Mouse (Mus musculus) telencephalon, adult 2 months (tissue): ENCODE data around the gene Def8.

Source experiments
- DNase-seq: peaks from one replicate; pipeline ENCODE4 v3.0.0-alpha.2; 2011; ENCODE audit warnings: low read depth, low spot score

Def8 gene

DNA sequence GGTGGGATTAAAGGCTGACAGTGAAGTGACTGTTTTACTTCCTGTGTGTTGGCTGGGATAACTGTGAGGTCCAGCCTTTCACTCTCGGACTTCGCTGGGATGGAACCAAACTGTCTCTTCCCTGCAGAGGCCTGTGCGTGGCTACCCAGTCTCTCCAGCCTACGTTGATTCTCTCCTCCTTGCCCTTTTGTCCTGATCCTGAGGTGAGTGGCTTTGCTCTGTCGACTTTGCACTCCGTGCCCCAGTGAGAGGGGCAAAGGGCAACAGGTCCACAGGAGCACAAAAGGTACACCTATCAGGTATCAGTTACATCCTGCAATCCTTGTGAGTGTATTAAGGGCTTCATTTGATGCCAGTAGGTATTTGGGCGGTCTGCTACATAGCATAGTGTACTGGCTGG, at the start of gene Def8:
Def8 (plus strand) TSS at position 87 of the 400 bp plus-strand sequence.
- DNase-seq: no peak

DNA sequence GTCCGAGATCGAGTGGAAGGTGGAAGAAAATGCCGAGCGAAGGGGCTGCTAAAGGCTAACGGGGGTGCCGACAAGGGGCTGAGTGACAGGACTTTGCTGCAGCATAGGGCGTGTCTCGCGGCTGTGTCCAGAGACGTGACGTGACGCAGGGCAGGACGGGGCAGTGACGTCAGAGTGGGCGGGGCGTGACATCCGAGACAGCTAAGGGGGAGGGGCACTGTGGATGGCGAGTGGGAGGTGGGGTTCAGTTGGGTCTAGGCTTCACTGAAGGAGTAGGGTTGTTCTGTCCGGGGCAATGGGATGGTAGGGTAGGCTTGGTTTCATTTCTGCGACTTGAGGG, 49.1 kb upstream of the Def8 start:
- DNase-seq: peak; percentile 66

DNA sequence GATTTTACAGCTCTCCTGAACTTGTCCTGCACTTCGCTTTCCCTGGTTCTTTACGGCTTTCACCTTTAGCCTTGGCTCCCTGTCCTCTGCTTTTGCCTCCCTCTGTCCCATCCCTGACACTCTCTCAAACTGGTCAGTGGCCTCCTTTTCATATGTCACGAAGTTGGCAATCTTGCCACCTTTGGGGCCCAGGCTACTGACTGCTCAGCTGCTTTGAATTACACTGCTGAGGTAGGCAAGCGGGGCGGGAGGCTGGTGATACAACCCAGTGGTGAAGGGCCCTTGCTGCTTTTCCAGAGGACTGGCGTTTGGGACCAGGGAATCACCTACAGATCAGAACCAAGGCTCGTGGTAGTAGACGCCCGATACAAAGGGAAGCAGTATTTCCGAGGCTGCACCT, 47.6 kb upstream of the Def8 start:
- no peak for DNase-seq

DNA sequence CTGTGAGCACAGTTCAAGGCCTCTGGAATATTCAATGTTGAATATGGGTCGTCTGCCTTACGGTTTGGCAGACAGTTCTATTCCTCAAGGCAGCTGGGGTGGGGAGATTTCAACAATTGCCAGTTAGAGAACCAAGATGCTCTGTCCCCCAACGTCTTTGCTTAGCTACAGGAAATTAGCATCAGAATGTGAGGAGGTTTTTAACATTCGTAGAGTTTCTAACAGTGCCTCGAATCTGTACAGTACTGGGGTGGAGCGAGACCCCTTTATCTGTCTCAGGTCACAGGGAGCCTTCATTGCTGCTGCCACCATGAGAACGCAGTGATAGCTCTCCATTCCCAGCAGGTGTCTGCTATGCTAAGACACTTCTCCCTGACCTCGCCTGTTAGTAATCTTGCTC, 47.2 kb upstream of the Def8 start:
- DNase-seq: no peak

DNA sequence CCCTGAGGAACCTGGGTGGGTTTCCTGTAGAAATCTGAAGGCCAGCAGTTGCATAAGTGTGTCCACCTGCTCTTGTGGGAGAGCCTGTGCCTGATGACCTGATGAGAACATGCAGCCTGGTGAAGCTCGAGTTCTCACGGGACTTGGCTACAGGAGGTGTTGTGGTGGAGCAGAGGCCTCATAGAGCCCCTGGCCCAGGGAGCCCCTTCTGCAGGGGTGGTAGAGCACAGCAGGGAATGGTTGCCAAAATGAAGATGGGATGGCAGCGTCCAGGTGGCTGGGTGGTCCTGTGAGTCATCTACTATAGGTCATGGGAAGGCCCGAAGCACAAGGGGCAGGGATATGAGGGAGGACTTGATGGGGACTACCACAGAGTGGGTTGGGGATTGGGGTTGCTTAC, 41.6 kb upstream of the Def8 start:
- no peak for DNase-seq

DNA sequence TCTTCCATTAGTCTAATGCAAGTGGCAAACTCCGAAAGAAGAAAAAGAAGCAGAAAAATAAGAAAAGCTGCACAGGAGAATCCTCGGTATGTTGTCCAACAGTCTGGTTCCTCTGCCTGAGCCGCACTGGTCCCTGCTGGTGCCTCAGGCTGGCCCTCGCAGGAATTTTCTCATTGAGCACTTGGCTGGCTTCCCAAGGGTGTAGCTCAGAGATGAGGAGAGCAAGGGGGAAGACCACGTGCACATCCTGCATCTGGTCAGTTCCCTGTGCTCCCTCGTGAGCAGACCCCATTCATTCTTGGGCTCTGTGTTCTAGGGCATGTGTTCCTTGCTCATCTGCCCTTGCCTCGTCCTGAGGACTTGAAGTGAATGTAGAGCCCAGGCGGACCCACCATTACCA, 40.8 kb upstream of the Def8 start:
- no peak for DNase-seq

DNA sequence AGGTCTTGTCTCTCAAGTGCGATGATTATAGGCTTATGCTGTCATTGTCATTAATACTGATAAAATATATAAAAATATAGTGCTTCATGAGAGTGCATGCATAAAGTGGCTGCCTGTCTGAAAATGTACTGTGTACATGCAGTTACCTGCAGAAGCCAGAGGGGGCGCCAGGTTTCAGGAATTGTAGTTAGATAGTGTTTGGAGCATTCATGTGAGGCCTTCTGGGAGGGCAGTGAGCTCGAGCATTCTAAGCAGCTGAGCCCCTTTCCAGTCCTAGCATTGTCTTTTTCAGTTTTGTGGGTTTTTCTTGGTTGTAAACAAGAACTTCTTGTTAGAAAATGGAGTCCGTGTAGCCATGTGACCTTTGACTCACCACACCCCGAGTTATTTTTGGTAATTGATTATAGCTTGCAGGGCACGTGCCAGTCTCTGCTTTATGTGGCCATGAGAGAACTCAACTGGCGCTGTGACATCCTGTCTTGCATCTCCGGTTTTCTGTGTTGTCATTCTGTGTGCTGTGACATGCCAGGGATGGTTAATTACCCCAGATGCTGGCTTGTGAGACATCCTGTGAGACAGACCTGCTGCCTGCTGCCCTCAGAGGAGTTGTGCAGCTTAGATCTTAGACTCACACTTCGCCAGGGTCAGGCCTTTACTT, 38.3 kb upstream of the Def8 start:
- DNase-seq: no peak

DNA sequence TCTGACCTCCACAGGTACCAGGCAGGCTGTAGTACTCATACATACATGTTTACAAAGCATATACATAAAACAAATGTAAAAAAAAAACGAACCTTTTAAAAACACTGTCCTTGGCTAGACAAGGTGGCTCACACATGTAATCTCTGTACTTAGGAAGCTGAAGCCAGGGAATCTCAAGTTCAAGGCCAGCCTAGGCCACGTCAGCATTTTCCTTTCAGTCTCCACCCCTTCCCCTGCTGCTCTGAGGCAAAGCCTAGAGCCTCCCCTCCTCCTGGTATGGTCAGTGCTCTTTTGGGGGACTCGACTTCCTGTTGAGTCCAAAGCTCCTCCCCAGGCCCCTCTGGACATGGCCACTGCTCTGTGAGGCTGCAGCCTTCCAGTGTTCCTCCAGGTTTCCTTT, 36.3 kb upstream of the Def8 start:
- no peak for DNase-seq

DNA sequence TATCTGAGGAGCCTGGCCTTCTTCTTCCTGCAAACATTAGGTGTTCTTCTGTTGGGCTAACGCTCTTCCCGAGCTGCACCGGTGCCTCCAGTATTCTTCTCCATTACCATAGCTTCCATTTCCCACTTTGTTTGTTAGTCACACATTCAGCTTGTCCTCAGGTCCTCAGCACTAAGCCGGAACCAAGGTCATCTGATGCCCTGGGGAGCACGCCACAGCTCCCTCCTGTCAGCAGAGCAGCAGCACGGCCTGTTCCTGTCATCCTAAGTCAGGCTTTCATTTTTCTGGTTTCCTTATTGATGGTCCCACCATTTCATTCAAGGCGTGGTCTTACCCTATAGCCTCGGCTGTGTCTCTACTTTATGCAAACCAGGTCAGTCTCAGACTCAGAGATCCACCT, 35.5 kb upstream of the Def8 start:
- no peak for DNase-seq

DNA sequence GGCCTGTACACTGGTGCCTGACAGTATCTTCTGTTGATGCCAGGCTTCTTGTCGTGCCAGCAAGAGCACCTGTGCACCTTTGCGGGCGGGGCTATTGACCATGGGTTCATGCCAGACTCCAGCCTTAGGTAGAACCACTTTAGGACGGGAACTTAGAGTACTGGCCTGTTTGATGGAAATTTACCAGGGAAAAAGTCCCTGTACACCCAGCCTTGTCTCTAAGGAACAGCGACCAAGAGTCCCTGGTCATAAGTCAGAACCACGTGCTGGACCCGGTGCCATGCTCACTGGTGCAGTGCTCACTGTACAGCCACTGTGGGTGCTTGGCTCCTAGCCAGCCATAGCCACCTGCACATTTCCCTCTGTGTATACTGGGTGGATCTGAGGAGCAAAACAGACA, 34.3 kb upstream of the Def8 start:
- no peak for DNase-seq

DNA sequence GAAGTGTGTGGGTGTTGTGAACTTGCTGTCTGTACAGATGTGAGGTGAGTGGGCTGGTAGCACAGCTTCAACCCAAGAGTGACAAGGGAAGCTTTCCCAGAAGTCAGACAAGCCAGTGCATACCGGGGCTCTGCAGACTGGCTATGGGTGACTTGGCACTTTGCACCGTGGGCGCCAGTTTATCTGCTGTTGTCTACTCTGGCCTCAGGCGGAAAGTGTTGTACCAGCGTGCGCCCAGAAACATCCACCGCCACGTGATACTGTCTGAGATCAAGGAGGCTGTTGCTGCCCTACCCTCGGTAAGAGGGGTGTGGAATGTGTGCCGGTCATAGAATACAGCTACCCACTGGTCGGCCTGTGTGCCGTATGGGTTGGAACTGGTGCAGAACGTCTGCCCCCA, 25.0 kb upstream of the Def8 start:
- DNase-seq: no peak

DNA sequence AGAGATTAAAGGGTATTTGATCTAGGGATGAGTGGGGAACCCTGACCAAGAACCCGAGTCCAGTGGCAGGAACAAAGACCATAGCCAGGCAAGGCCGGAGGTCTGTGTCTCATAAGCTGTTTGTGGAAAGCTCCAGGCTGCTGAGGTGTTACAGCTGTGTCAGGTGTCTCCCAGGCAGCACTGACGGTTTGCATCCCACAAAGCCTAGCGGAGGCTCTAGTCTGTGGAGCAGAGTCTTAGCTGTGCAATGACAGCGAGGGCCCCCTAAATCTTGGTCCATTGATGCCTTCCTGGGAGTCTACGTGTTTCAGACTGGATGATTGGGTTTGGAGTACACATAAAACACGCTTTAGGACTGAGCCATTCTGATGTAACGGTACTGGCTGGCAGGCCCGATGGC, 21.4 kb upstream of the Def8 start:
- DNase-seq: no peak

DNA sequence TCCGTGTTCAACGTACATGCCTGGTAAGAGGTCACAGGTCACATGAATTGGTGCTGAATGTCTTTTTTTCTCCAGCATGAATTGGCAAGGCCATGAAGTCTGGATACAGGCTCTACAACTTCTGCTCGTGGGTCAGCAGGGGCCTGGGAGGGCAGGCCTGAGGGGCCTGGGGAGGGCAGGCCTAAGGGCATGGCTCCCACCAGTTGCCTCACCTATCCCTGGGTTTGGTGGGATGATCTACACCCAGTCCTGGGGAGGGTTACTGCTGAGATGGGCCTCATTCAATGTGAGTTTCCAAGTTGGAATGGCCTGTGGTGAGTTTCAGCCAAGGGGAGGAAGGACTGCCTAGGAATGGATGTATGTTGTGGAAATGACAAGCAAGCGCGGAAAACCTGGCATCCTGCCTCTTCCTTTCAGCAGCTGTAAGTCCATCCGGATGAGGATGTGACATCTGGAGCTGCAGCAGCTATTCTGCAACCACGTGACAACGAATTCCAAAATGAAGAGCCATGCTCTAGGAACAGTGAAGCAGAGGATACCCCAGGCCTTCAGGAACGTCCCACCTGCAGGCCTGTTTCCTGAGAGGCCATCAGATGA, 20.5 kb upstream of the Def8 start:
- no peak for DNase-seq

DNA sequence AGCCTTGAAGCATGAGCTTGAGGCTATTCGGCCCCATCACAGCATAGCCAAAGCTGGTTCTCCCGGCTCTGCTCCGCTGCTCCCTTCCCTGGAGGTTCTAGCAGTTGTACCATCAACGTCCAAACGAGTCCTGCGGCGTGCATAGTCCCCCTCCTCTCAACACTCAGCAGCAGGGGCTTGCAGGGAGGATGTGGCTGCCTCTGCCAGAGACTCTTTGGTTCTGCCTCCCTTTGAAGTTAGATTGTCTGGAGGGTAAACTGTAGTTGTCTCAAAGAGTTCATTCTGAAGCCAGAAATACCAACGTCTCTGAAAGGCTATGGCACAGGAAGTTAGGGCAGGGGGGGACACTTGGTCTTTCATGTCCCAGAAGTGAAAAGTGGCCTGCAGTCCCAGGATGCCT, 18.8 kb upstream of the Def8 start:
- DNase-seq: no peak

DNA sequence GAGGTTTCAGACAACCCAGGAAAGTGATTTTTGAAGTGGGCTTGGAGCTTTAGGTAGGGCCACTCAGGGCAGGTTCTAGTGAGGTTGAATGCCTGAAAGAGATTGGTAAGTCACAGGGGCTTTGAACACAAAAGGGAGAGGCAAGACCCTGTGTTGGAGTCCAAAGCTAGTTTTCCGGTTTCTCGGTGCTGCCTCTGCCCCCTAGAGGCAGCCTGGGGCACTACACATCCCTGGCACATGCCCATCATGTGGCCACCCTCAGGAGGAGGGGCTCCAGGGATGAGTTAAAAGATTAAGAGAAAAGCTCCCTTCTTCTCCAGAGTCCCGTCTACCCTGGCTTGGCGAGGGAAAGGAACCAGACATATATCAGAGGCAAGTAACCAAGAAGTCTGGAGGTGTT, 16.5 kb upstream of the Def8 start, which contains the start of gene Mc1r:
Mc1r (plus strand) TSS at position 322 of the 400 bp plus-strand sequence.
- DNase-seq: no peak

DNA sequence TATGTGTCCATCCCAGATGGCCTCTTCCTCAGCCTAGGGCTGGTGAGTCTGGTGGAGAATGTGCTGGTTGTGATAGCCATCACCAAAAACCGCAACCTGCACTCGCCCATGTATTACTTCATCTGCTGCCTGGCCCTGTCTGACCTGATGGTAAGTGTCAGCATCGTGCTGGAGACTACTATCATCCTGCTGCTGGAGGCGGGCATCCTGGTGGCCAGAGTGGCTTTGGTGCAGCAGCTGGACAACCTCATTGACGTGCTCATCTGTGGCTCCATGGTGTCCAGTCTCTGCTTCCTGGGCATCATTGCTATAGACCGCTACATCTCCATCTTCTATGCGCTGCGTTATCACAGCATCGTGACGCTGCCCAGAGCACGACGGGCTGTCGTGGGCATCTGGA, 15.7 kb upstream of the Def8 start:
- DNase-seq: no peak

DNA sequence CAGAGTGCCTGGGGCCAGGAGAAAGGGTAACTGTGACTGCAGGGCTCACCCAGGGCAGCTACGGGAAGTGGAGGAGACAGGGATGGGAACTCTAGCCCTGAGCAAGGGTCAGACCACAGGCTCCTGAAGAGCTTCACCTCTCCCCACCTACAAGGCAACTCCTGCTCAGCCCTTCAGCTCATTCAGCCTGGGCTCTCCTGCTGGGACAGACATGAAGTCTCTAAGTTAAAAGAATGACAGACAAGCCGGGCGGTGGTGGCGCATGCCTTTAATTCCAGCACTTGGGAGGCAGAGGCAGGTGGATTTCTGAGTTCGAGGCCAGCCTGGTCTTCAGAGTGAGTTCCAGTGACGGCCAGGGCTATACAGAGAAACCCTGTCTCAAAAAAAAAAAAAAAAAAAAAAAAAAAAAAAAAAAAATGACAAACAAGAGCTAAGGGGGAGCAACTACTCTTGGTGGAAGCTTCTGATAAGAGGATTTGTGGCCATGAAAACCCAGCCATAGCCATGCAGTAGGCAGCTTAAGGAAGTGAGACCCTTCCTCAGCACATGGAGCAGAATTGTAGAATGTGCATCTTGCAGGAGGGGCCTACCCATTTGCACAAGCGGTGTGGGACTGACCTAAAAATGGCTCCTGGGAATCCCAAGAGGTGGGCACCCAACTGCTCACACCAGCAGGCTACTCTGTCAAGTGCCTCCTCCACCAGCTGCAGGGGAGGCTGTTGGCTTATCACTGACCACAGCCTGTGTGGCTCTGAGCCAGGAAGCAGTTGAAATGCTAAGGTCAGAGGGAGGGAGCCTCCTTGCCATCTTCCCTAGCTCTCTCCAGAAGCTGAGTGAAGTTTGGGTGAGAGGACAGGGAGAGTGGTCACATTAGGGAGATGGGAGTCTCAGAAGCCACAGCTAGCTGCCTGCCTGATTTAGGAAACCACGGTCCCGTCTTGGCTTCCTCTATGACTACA, 14.5 kb upstream of the Def8 start:
- DNase-seq: no peak

DNA sequence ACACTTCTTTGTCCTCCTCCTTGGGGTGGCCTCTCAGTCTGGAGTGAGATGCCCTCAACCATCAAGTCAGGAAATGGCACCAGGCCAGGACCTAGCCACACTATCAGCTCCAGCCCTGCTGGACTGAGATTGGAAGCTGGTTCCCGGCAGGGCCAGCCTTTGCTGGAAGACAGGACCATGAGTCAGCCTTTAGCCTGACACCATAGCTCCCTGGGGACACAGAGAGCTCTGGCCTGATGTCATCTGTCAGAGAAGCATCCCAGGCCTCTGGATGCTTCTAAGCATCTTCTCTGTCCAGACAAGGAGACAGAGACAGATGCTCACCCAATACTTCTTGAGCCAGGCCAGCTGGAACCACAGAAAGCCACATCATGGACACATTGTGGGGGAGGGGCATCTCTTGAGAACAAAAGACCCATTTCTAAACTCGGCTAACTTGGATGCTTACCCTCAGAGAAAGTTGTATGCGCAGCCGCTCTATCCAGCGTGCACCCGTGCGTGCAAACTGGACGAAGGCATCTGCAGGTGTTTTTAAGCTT, 13.2 kb upstream of the Def8 start:
- peak; percentile 36 for DNase-seq

DNA sequence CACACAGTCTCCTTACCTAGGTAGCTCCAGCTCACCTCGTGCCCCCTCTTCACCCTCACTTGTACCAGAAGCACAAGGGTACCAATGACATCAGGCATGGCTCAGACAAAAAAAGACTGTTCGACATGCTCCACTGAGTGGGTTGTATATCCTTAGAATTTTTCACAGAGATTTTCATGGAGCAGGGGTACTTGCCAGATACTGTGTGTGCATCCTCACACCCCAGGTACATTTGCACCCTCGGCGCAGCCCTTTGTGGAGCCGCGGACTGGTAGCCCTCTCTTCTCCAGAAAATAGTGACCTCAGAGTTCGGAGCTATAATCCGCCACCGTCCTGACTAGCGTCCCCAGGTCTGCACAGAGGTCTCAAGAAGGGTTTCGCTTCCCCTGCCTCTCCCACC, 12.5 kb upstream of the Def8 start:
- DNase-seq: no peak

DNA sequence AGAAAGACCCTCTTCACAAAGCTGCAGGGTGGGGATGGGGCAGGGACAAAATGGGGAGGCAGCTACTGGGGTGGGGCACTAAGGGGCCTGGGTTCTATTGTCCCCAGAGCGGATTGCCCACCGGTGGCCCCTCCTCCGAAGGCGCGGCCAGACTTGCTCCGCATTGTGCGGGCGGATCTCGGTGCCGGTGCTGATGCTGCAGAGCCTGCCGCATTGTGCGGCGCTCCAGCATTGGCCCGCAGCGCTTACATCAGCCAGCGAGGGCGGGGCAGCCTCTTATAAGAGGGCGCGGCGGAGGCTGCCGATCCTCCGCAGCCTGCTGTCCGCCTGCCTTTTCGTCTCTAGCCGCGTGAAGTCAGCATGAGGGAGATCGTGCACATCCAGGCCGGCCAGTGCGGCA, 12.1 kb upstream of the Def8 start, which contains the start of gene Tubb3:
Tubb3 (plus strand) TSS at position 179 of the 400 bp plus-strand sequence.
- peak; percentile 90 for DNase-seq

DNA sequence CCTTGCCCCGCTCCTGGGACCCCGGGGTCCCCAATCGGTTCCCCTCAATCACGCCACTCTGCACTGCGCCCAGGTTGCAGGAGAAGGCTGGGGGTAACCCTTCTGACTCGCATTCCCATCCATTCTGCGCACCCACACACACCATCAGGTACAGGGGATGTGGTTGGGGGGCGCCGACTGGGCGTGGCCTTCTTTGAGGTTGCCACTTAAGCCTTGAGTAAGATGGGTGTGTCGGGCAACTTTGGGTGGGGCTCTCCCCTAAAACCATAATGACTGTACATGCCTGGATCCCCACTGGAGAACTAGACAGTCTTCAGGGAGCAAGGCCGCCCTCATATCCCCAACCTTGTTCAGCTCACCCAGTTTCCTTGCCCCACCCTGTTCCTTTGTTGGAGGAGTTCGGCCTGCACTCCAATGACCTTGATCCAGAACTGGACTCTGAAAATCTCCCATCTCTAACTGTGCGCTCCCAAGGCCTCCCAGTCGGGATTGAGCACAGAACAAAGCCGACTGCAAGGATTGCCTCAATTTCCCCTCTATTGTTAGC, 11.5 kb upstream of the Def8 start:
- DNase-seq: no peak

DNA sequence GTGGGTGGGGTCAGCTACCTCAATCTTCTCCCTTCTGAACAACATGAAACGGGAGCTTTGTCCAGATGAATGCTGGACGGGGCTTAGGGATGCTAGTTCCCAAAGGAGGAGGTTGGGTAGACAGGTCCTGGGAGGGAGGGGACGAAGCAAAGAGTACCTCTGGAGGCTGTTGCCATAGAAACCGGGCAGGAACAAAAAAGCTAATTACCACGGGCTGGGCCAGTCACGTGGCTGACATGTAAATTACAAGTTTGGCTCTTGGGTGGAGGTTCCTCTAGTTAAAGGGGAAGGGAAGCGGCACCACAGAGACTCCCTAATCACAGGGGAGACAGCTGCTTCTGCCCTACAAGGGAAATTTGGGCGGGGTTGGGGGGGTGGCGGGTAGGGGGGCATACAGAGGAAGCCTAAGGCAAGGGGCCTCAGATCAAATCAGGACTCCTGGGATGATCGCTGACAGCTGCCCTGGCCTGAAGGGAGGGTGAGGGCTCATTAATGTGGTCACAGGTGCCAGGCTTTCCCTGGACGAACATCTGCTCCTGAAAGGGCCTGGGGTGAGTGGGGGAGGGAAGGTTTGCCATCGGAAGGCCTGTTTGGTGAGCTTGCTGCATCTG, 10.7 kb upstream of the Def8 start:
- DNase-seq: peak; percentile 93
